Mouse (Mus musculus): ENCODE measurements at regions not wholly inside any gene's neighbourhood (a gene's known extent, or its start where the extent isn't known, plus 50 kb on each side); places are given as distances from the start of the nearest gene placed in this dataset.

DNA sequence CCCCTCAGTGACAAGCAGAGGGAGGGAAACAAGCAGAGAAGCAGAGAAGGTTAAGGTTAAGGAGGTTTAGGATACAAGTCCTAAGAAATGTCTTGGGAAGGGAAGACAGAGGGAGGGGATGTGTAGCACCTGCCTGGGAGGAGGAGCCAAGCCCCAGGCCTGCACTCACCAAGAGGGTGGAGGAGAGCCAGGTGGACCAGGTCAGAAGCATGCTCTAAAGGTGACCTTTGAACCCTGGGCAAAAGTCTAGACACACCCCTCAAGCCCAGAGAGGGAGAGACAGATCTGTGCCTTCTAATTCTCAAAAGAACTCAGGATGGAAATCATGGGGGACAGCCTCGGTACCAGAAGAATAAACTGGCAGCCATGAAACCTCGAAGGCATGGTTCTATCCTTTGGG, 54.4 kb upstream of the Calm2 start:
- DNase-seq (ENCODE audit: low spot score in 2 of 2): no peak

DNA sequence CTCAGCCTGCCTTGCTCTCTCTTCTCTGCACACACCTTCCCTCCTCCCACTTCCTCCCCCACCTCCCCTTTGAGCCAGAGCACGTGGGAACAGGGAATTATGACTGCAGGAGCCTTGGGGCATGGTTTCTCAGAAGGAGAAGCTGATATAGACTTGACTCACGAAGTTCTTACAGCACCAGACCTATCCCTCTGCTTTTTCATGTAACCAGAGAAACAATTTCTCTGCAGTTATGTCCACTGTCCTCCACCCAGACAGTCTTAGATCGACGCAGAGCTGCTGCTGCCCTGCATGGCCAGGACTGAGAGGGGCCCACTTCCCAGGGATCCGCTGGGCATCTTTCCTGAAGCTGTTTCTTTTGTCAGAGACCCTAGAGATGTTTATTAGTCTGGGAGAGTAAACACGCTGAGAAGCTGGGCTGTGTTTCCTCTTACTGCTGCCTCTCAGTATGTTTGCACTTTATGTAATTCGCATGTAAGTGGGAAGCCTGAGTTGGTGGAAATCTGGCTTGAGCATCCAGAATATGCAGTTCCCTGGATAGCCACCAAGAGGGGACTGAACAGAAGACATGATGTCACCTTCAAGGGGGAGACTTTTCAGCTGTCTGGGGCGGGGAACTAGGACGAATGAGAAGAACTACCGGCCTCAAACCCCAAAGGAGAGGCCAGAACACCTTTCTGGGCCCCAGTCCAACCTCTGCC, 55.1 kb upstream of the Calm2 start:
- peak in 1 of 2 experiments; percentile 51 for DNase-seq (ENCODE audit: low spot score in 2 of 2)

DNA sequence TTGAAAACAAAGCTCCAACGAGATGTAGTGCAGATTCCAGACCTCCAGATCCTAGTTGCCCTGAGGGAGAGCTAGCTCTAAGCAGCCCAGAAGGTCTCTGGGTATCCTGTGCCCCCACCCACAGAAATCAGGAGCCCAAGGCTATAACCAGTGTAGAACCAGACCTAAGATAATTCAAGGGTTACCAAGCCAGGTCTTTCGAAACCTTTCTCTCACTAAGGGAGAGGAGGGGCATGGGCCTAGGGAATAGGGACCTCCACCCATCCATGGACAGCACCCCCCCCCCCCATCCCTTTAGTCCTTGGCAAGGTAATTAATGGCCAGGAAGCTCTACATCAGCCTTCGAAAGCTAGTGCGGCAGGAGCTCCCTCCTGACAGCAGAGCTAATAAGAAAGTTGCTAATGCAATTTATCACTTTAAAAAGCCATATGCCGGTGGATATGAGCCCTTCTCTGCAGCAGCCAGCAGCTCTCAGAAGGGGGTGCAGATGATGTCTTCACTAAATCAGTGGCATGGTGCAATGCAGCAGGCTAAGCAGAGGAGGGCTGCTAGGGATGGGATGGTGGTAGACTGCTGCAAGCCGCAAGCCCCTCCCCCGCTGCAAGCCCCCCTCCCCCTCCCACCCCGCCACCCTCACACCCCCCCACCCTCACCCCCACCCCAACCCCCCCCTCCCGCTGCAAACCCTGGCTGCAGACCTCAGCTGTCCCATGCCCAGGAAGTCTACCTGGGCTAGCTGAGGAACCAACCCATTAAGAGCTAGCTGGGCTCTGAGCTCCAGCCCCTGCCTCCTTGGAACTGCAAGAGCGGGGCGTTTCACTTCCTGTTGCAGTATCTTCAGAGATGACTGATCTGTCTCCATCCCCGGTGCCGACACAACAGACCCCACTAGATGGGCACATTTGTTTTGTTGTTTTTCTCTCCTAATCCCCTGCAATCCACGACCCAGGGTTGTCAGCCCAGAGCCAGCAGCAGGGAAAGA, 55.9 kb upstream of the Calm2 start:
- DNase-seq (ENCODE audit: low spot score in 2 of 2): no peak

DNA sequence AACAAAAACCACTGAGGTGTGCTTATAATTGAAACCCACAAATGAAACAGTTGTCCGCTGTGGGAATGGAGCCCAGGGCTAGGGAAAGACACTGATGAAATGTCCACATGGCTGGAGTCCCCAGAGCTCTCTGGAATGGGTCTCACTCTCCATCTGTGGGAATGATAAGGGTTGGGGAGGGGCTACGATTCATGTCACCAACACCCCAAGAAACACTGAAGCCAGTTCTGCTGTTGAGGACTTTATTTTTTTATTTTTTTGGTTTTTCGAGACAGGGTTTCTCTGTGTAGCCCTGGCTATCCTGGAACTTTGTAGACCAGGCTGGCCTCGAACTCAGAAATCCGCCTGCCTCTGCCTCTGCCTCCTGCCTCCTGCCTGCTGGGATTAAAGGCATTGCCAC, 56.8 kb upstream of the Calm2 start:
- no peak for DNase-seq (ENCODE audit: low spot score in 2 of 2)

DNA sequence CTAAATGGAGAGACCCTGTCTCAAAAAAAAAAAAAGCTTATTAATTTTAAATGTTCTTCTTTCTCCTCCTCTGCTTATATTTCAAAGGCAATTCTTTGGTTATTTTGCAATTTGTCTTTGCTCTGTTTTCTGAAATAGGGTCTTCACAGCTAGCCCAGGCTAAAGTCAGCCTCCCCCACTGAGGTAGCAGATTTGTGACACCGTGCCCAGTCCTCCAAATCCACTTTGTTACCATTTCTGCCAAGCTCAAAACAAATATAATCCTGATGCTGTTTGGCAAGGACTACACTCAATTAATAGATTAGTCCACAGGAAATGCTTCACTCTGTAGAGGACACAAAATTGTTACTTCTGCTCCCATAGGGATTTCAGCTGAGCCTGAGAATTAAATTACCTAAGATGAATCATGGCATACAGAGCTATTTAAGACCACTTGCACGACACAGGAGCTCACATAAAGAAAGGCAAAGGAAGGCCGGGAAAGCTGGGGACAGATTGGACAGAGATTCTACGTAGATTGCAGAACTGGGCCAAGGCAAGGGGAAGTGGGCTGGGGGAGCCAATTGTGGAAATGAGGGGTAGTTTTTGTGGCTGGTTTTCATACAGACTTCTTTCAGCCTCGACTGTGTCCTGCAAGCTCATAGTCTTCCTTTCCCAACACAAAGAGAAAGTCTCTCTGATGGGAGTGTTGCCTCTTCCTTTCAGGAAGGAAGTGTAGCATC, 58.4 kb upstream of the Calm2 start:
- DNase-seq (ENCODE audit: low spot score in 2 of 2): no peak

DNA sequence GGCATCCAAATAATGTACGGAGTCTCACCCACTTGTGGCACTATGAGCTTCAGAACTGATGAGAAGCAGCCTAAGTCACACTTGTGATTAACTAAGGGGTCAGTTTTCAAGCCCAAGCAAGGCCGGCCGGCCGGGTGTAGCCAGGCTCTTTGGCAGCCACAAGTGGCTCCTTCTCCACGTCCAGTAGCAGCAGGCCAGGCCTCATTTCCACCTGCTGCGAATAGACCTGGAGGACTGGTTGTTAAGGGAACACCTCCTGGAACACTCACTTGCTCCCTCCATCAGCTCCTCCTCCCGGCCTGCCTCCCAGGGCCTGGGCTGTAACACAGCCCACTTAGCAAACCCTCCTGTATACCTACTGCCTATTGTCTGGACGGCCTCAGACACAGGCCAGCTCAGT, 61.1 kb upstream of the Calm2 start:
- no peak for DNase-seq (ENCODE audit: low spot score in 2 of 2)

DNA sequence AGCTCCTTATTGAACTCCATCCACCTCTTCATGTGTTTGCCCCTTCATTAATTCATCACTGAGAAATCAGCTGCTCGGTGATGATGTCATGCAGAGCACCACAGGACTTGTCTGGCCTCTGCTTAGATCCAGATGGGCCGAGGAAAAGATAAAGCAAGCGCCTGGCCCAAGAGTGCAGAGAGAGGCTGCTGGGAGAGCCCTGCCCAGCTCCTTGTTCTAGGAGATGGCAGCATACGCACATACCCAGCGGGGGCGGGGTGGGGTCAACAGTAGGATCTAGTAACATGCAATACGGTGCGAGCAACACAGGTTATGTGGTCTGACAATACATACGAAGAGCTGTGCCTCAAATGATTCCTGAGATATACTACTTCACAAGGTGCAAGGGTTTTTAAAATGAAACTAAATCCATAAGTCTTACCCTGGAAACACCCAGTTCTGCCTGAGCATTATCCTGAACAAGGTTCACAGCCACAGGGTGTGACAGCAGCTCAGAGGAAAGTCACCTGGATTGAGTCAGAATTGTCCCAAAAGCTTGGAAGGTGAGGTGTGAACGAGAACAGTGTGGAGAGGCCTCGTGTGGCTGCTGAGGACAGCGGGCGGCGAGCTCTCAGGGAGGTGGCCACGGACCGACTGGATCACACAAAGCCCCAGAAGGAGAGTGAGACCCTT, 62.0 kb upstream of the Calm2 start:
- DNase-seq (ENCODE audit: low spot score in 2 of 2): no peak

GRCm38 (mm10) chr17:87512000-87512611, 65.4 kb upstream of the Calm2 start:
- DNase-seq (ENCODE audit: low spot score in 2 of 2): no peak

DNA sequence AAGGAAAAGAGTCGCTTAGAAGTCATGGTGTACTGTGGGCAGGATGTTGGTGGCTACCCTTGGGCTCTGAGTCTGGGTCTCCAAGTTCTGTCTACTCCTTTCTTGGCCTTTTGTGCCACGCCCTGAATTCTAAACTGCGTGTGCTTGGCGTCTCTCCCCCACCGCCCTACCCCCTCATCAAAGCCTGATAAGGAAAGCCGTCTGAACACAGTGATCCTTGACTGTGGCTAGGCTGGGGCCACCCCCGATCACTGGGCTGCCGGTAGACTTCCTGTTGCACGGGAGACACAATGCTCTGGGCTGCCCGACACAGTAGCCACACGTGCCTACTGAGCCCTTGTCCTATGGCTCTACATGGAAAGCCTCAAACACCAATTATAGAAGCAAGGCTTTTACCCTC, 67.1 kb upstream of the Calm2 start:
- DNase-seq (ENCODE audit: low spot score in 2 of 2): no peak

- DNase-seq (ENCODE audit: low spot score in 2 of 2): no peak
These were observed 67.8 kb upstream of the Calm2 start for GRCm38 (mm10) chr17:87514366-87515126.

- DNase-seq (ENCODE audit: low spot score in 2 of 2): no peak
These were observed 70.5 kb upstream of the Calm2 start for GRCm38 (mm10) chr17:87517258-87517657.

- no peak for DNase-seq (ENCODE audit: low spot score in 2 of 2)
These were observed 72.7 kb upstream of the Calm2 start for GRCm38 (mm10) chr17:87519454-87519853.

DNA sequence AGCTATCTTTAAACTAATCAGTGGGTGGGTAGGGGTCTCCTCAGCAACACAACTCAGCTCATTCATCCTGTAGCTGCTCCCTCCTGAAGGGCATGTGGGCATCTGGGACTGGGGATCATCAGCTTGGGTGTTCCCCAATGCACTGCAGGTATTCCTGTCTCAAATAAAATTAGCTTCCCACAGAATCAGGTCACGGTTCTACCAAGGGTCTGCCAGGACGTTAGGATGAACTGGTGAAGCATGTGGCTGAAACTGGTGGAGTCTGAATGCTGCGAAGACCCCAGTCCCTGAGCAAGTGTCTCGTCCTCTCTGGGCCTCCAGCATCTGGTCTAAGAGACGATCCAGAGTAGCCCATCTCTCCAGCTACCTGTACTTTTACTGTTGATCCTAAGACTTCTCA, 74.1 kb upstream of the Calm2 start:
- no peak for DNase-seq (ENCODE audit: low spot score in 2 of 2)

DNA sequence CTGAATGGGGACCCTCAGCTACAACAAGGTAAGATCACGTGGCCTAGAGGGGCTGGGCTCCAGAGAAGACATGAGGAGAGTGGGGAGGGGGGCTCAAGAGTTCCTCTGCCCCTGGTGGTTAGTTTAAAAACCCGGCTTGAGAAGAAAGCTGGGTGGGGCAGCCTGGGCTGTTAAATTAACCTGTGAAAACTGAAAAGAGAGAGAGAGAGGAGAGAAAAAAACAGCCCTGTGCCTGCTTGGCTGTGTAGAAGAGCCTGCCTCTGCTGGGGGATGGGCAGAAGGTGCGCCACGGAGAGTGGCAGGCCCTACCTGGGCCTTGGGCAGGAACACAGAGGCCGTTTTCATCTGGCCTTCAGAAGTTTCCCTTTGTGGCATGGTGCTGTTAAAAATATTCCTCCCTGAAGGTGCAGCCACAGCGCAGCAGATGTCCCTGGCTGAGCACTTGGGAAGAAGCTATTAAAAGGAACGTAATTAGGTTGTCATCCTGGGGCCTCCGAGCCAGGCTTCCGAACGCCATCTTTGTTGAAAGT, 75.0 kb upstream of the Calm2 start:
- no peak for DNase-seq (ENCODE audit: low spot score in 2 of 2)

GRCm38 (mm10) chr17:87522500-87523091, 75.9 kb upstream of the Calm2 start:
- no peak for DNase-seq (ENCODE audit: low spot score in 2 of 2)

- no peak for DNase-seq (ENCODE audit: low spot score in 2 of 2)
These were observed 76.9 kb upstream of the Calm2 start for GRCm38 (mm10) chr17:87523643-87524042.

- DNase-seq (ENCODE audit: low spot score in 2 of 2): no peak
These were observed 80.4 kb upstream of the Calm2 start for GRCm38 (mm10) chr17:87527174-87527573.

DNA sequence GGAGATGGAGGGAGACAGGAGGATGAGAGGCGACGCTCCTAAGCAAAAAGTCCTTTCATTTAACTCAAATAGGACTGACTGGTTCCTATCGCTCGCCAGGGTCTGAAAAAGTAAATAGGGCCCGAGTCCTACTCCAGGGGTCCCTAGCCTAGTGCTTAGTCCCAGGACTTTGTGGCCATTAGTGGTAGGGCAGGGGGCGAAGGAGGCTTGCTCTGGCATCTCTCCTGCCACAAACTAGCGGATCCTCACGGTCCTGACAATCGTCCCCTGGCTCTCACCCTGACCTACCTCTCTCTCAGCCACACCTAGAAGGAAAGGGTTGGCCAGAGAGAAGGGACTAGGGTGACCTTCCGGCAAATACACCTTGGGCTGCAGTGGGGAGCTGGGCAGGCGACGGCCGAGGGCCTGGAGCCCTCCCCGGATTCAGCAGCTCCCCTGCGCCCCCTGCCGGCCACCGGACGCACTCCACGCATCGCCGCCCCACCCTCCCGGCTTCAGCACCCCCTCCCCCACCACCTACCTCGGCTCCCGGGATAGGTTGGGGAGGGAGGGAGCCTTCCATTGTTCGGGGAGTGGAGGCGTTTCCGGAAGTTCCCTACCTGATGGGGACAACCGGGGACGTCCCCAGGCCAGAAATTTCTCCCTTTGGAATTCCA, 83.6 kb upstream of the Calm2 start:
- DNase-seq (ENCODE audit: low spot score in 2 of 2): peak in 1 of 2 experiments; percentile 74

- DNase-seq (ENCODE audit: low spot score in 2 of 2): no peak
These were observed 84.2 kb upstream of the Calm2 start for GRCm38 (mm10) chr17:87530818-87531410.

Data from frontal cortex, postnatal 10 days (tissue).